Mouse (Mus musculus) embryonic fibroblast, embryonic 13.5 days (primary cell): ENCODE results near the gene Gm28230.

ENCODE experiments used
- CTCF ChIP-seq: IDR thresholded peaks from 2 replicates; pipeline ENCODE4 v1.5.1; 2011; ENCODE audit warnings: mild to moderate bottlenecking, control low read depth, low read length, moderate library complexity, borderline replicate concordance; ENCODE audit not compliant: insufficient read depth
- POLR2A ChIP-seq: IDR thresholded peaks from 2 replicates; pipeline ENCODE4 v1.6.1; 2011; ENCODE audit warnings: low read depth, mild to moderate bottlenecking, control low read depth, low read length, moderate library complexity

DNA sequence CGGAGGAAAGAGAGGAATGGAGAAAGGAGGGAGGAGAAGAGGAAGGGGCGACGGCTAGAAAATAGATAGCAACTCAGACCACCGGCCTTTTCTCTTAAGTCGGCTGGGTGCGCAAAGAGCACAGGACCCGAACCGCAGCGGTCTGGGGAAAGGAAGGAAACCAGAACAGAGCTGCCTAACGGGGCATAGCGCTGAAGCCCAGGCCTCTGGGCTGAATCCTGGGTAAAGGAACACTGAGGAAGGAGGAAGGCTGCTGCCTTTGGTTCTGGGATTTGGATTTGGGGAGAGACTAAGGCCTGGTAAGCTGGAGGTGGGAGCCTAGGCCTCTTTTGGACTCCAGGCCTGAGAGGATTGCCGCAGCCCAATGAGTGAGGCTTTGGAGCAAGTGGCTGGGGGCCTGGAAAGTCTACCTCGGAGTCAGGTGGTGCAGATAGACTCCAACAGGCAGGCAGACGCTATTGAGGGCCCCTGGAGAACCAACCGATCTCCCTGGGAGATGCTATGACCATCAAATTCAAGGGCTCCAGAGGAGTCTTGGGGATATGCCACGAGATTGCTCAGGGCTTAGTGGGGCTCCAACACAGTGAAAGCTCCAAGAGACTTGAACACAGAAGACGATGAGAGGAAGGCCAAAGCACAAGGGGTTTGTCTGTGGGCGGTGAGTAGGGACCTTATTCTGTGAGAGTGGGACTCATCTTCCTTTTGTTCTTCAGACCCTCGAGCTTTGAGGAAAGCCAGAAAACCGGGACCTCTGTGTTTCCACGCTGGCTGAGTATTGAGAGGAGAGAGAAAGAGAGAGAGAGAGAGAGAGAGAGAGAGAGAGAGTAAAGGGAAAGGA is 45.7 kb upstream of the Gm28230 start:
- TF ChIP-seq CTCF (no peak), POLR2A (no peak)
